Mouse (Mus musculus) frontal cortex, postnatal 10 days (tissue): ENCODE measurements around the gene Adam1b.
"Not testable (repeated sequence)": the region's sequence is repeated elsewhere in the genome, so short reads cannot be mapped to it uniquely, and the experiment has no call there.

Experiments used
- DNase-seq, 2 experiments: peaks; one replicate each; pipeline ENCODE4 v3.0.0; 2022; ENCODE audit warnings: low spot score in 2 of 2, mixed read lengths in 1 of 2

Gene Adam1b

GRCm38 (mm10) chr5:121503231-121503630 is at the start of gene Adam1b:
Adam1b (minus strand) TSS chr5:121503435.
- DNase-seq, result no peak

DNA sequence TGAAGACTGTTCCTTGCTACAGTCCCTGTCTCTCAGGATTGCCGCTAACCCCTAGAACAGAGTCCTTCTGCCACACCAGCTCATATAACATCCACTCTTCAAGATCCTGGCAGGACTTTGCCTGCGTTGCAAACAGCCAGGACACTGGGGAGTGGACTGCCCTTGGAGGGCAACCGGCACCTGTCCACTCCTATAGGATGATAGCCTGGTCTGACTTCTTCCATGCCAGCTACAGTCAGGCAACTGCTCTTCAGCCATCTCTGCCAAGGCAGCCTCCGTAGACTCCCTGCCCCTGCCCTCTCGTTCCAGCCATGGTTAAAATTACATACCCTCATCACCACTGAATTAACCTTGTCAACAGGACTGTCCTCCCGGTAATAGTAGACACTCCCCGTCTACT is 46.0 kb upstream of the Adam1b start:
- no peak for DNase-seq

- DNase-seq, result no peak
Observed at GRCm38 (mm10) chr5:121547084-121547483, 43.8 kb upstream of the Adam1b start.

GRCm38 (mm10) chr5:121546530-121546895 is 43.3 kb upstream of the Adam1b start:
- DNase-seq, result peak in 1 of 2 experiments; percentile 43

DNA sequence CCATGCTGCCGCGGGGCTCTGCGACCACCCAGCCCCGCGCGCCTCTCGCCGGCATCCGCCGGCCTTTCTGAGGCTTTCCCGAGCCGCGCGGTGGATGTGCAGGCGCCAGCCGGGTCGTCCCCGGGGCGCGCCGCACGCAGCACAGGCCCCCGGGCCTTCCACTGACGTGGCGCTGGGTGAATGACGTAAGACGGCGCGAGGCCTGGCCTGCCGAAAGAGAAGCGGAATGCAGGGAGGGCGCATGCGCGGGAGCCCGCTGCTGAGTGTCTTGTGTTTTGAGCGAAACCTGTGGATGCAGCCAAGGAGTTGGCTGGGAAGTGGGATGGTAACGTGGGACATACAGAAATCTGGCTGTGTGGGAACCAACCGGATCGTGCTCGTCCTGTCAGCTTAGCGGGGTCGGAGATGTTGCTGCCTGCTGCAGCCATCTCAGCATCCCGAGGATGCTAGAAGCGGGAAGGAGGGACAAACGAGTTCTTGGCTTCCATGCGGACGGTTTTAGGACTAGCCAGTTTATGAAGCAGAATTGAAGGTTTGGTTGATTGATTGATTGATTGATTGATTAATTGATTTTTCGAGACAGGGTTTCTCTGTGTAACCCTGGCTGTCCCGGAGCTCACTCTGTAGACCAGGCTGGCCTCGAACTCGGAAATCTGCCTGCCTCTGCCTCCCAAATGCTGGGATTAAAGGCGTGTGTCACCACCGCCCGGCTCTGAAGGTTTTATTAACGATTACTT is 42.7 kb upstream of the Adam1b start, which contains the start of gene Mapkapk5:
Mapkapk5 (minus strand) TSS at position 113 of the 737 bp plus-strand sequence.
- DNase-seq, result peak; percentile 95 to 96

GRCm38 (mm10) chr5:121544910-121545792 is 41.9 kb upstream of the Adam1b start, which contains the start of the genes Adam1a and Gm42878:
Adam1a (minus strand) TSS chr5:121545482.
Gm42878 (minus strand) TSS chr5:121545482.
- DNase-seq, result peak in 1 of 2 experiments; percentile 11

- no peak for DNase-seq
Observed at GRCm38 (mm10) chr5:121543370-121543769, 40.1 kb upstream of the Adam1b start.

DNA sequence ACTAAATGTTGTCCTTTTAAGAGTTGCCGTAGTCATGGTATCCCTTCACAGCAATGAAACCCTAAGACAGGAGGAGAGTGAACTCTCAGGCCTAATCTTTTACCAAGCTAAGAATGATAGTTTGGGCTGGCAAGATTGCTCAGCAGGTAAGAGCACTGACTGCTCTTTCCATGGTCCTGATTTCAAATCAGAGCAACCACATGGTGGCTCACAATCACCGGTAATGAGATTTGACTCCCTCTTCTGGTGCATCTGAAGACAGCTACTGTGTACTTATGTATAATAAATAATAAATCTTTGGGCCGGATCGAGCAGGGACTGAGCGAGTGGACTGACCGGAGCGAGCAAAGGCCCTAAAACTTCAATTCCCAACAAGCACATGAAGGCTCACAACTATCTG is 38.0 kb upstream of the Adam1b start:
- no peak for DNase-seq

DNA sequence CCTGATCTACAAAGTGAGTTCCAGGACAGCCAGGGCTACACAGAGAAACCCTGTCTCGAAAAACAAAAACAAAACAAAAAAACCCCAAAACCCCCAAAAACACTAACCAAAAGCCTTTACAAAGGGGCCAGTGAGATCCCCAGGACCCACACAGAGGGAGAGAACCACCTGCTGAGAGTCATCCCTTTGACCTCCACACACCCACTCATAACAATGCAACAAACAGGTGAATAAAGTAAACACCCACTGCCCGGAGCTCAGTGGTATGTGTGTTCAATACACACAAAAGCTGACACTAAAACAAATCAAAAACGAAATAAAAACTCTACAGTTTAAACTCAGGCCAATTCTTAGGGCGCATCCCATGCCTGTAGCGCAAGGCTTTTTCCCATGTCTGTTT is 36.8 kb upstream of the Adam1b start:
- no peak for DNase-seq

GRCm38 (mm10) chr5:121537588-121537987 is 34.4 kb upstream of the Adam1b start:
- no peak for DNase-seq

- no peak for DNase-seq
Observed at GRCm38 (mm10) chr5:121536921-121537555, 33.8 kb upstream of the Adam1b start.

DNA sequence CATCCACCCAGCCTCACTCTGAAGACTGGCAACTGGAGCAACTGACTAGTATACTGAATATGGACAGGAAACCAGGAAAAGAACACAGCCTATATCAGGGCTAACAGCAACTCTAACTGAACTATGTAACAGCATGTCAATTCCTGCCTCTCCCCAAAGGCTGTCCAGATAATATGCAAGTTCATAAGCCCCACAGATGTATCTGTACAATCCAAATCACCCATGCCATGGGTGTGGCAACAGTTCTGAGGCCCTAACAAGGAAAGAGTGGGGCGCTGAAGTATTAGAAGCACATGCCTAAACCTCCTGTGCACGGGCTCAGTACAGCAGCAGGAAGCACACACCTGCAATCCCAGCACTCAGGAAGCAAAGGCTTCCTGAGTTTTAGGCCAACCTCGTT is 31.9 kb upstream of the Adam1b start:
- no peak for DNase-seq

GRCm38 (mm10) chr5:121534521-121534920 is 31.3 kb upstream of the Adam1b start:
- DNase-seq, result no peak

GRCm38 (mm10) chr5:121526961-121527360 is 23.7 kb upstream of the Adam1b start:
- no peak for DNase-seq

- no peak for DNase-seq
Observed at GRCm38 (mm10) chr5:121526526-121526925, 23.3 kb upstream of the Adam1b start.

DNA sequence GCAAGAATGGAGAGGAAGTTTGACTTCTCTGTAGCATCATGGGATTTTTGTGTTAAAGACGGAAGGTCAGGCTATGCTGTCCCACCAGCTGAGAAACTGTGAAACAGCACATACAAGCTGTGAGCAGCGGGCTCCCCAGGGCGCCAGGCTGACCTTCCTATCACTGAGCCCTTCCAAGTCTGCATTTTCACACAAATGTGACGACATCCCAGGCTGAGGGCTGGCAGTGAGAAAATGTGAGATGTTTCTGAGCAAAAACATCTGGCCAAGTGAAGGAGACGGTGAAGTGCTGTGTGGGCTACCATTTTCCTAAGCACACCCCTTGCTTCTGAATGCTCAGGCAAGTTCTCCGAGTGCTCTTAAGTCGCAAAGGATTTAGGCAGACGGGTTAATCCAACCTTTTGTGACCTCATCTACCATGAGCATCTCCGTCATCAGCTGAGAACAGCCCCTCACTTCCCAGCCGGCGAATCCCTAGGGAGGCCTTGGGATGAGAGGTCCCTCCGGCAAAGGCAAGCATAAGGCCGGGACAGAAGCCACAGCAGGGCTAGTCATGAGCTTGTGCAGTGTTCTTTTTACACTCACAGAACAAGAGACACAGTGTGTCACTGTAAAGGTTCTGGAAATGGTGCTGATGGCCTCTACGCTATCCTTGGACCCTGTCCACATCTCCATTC is 22.7 kb upstream of the Adam1b start:
- no peak for DNase-seq

GRCm38 (mm10) chr5:121519758-121520157 is 16.5 kb upstream of the Adam1b start:
- DNase-seq, result not testable (repeated sequence)

- no peak for DNase-seq
Observed at GRCm38 (mm10) chr5:121518983-121519382, 15.7 kb upstream of the Adam1b start.

- DNase-seq, result no peak
Observed at GRCm38 (mm10) chr5:121510009-121510408, 6.8 kb upstream of the Adam1b start.

DNA sequence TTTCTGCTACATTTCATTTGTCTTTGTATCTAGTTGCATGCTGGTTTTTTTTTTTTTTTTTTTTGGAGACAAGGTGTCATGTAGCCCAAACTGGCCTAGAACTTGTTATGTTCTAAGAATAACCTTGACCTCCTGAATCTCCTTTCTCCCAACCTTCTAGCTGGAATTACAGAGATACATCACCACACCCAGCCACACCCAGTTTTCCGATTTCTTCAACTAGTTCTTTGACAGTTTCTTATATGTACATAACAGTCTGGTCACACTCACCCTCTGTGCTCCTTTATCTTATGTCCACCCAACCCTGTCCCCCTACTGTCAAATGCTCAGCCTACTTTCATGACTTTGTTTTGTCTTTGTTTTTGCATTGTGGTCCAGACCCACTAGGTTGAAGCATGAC is 3.6 kb upstream of the Adam1b start:
- no peak for DNase-seq

DNA sequence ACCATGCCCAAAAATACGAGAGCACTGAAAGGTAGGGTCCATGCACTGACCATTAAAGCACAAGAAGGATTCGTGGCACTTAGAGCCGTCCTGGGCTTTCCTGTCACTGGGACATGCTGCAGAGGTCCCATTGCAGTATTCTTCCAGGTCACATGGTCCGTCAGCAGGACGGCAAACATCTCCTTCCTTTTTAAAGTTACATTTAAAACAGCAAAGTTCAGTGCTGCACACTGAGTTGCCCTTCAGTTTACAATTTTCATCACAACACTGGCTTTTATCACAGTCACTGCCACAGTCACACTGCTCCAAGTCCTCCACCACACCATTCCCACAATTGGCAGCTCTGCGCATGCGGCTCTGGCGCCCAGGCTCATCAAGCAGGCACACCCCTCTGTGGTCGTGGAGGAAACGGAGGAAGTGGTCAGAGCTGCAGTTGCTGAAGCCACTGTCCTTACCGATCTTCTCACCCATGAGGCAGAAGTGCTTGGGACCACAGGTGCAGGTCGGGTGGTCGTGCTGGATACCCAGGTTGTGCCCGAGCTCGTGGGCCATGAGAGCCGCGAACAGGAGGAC is 1.7 kb downstream of the Adam1b start:
- DNase-seq, result not testable (repeated sequence)
